Mouse (Mus musculus): ENCODE data around the gene Cdk1. TPM values are rescaled to one million over a fixed set of nuclear protein-coding genes. Genes with fewer than 3 reads are reported as not detected.

Gene Cdk1
- polyA plus RNA-seq, 1 experiment, result 147 TPM

DNA sequence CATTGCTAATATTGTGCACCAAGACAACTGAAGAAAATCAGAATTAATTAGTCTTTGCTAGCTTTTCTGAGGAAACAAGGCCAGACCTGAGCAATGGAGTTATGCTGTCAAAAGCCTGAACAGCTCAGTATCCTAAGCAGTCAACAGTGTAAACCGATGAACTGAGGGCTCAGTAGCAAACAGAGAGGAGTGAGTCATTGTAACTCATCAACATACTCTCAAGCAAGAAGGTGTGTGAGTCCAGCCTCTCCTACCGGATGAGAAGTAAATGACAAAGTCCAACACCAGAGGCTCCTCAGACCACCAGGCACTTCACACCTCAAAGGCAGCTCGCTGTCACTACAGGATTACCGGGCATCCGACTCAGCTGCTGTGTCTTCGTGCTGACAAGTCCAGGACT lies 12.7 kb downstream of the Cdk1 start:
- Histone ChIP-seq H3K27ac (ENCODE audit: control insufficient read depth, insufficient read depth, low read depth, low read length, poor library complexity) (no peak overlapping the region), H3K4me1 (ENCODE audit: control insufficient read depth, insufficient read depth, low read length) (no peaks in the 10 kb centered on the region), H3K4me3 (replicated peaks; ENCODE audit: control insufficient read depth, low read depth, low read length) (no peak overlapping the region)
- TF ChIP-seq CTCF (IDR thresholded peaks at IDR 0.05; ENCODE audit: control insufficient read depth, insufficient read depth, low read length) (no peak), POLR2A (IDR thresholded peaks at IDR 0.05; ENCODE audit: borderline replicate concordance, control insufficient read depth, low read depth, low read length) (no peak)
- WGBS, result 98% methylated on average over 6 of the region's 6 CpGs

- 86% methylated on average over 11 of the region's 11 CpGs for WGBS
- TF ChIP-seq CTCF (IDR thresholded peaks at IDR 0.05; ENCODE audit: control insufficient read depth, insufficient read depth, low read length), result no peak
- no peaks in the 10 kb centered on the region for H3K4me1 ChIP-seq (ENCODE audit: control insufficient read depth, insufficient read depth, low read length)
- H3K27ac ChIP-seq (ENCODE audit: control insufficient read depth, insufficient read depth, low read depth, low read length, poor library complexity), result no peak overlapping the region
- no peak overlapping the region for H3K4me3 ChIP-seq (replicated peaks; ENCODE audit: control insufficient read depth, low read depth, low read length)
Observed at GRCm38 (mm10) chr10:69336219-69336618, 16.5 kb downstream of the Cdk1 start.

DNA sequence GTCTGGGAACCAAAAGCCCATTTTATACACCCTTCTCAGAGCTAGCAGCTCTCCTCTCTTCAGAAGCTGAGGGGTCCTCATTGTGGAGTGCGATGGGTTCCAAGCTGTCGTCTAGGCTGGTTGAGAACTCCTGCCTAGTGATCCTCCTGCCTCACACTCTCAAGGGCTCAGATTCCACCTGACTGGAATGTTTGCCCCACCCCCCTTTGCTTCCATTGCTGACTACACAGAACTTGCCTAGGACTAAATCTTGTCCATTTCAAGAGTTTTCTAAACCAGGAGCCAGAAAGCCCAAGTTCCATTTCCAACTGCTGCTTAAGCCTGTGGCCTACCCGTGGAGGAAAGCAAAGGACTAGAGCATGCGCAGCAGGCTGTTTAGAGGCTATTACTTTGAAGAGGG lies 17.1 kb downstream of the Cdk1 start:
- 92% methylated on average over 4 of the region's 4 CpGs for WGBS
- no peak overlapping the region for H3K4me3 ChIP-seq (replicated peaks; ENCODE audit: control insufficient read depth, low read depth, low read length)
- no peaks in the 10 kb centered on the region for H3K4me1 ChIP-seq (ENCODE audit: control insufficient read depth, insufficient read depth, low read length)
- TF ChIP-seq POLR2A (IDR thresholded peaks at IDR 0.05; ENCODE audit: borderline replicate concordance, control insufficient read depth, low read depth, low read length) (no peak), CTCF (IDR thresholded peaks at IDR 0.05; ENCODE audit: control insufficient read depth, insufficient read depth, low read length) (no peak)
- no peak overlapping the region for H3K27ac ChIP-seq (ENCODE audit: control insufficient read depth, insufficient read depth, low read depth, low read length, poor library complexity)

DNA sequence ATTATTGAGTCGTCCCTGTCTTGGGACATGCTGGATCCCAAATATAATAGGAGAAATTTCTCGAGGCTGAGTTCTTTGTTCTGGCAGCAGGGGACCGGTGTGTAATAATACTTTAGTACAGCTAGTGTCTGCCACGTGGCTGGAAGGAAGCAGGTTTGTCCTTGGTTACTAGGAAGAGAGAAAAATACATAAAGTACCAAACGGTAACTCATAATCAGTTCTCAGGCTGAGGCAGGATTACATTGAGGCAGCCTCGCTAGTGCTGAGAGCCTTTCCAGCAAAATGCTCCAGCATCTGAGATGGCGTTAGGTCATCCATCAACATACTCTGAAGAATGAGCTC lies 17.6 kb downstream of the Cdk1 start:
- WGBS, result 88% methylated on average over 7 of the region's 7 CpGs
- Histone ChIP-seq H3K4me3 (replicated peaks; ENCODE audit: control insufficient read depth, low read depth, low read length) (no peak overlapping the region), H3K4me1 (ENCODE audit: control insufficient read depth, insufficient read depth, low read length) (no peaks in the 10 kb centered on the region), H3K27ac (ENCODE audit: control insufficient read depth, insufficient read depth, low read depth, low read length, poor library complexity) (no peak overlapping the region)
- no peak for TF ChIP-seq CTCF (IDR thresholded peaks at IDR 0.05; ENCODE audit: control insufficient read depth, insufficient read depth, low read length)
- no peak for TF ChIP-seq POLR2A (IDR thresholded peaks at IDR 0.05; ENCODE audit: borderline replicate concordance, control insufficient read depth, low read depth, low read length)

GRCm38 (mm10) chr10:69334271-69335194 lies 18.2 kb downstream of the Cdk1 start:
- H3K27ac ChIP-seq (ENCODE audit: control insufficient read depth, insufficient read depth, low read depth, low read length, poor library complexity), result no peak overlapping the region
- H3K4me1 ChIP-seq (ENCODE audit: control insufficient read depth, insufficient read depth, low read length), result no peaks in the 10 kb centered on the region
- no peak for TF ChIP-seq CTCF (IDR thresholded peaks at IDR 0.05; ENCODE audit: control insufficient read depth, insufficient read depth, low read length)
- no peak for TF ChIP-seq POLR2A (IDR thresholded peaks at IDR 0.05; ENCODE audit: borderline replicate concordance, control insufficient read depth, low read depth, low read length)
- 88% methylated on average over 16 of the region's 16 CpGs for WGBS
- no peak overlapping the region for H3K4me3 ChIP-seq (replicated peaks; ENCODE audit: control insufficient read depth, low read depth, low read length)

GRCm38 (mm10) chr10:69333212-69333611 lies 19.5 kb downstream of the Cdk1 start:
- no peak for TF ChIP-seq POLR2A (IDR thresholded peaks at IDR 0.05; ENCODE audit: borderline replicate concordance, control insufficient read depth, low read depth, low read length)
- no peak for TF ChIP-seq CTCF (IDR thresholded peaks at IDR 0.05; ENCODE audit: control insufficient read depth, insufficient read depth, low read length)
- H3K4me1 ChIP-seq (ENCODE audit: control insufficient read depth, insufficient read depth, low read length), result no peaks in the 10 kb centered on the region
- H3K4me3 ChIP-seq (replicated peaks; ENCODE audit: control insufficient read depth, low read depth, low read length), result no peak overlapping the region
- 92% methylated on average over 11 of the region's 11 CpGs for WGBS
- H3K27ac ChIP-seq (ENCODE audit: control insufficient read depth, insufficient read depth, low read depth, low read length, poor library complexity), result no peak overlapping the region

DNA sequence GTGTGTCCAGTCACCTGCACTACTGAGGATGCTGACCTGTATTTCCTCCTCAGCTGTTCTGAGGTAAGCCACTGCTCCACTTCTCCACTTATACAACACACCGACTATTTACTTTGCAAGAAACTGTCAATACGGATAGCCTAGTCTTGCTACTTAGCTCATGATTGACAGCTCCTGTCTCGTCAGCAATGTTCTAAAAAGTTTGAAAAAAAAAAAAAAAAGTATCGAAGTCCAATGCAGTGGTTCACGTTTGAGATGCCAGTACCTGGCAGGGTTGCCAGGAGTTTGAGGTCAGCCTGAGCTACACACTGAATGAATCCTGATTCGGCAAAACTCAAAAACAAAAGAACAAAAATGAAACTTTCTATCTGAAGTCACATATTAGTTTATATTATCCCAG lies 21.5 kb downstream of the Cdk1 start:
- Histone ChIP-seq H3K27ac (ENCODE audit: control insufficient read depth, insufficient read depth, low read depth, low read length, poor library complexity) (no peak overlapping the region), H3K4me1 (ENCODE audit: control insufficient read depth, insufficient read depth, low read length) (no peaks in the 10 kb centered on the region), H3K4me3 (replicated peaks; ENCODE audit: control insufficient read depth, low read depth, low read length) (no peak overlapping the region)
- WGBS, result 81% methylated on average over 6 of the region's 6 CpGs
- TF ChIP-seq POLR2A (IDR thresholded peaks at IDR 0.05; ENCODE audit: borderline replicate concordance, control insufficient read depth, low read depth, low read length) (no peak), CTCF (IDR thresholded peaks at IDR 0.05; ENCODE audit: control insufficient read depth, insufficient read depth, low read length) (no peak)

DNA sequence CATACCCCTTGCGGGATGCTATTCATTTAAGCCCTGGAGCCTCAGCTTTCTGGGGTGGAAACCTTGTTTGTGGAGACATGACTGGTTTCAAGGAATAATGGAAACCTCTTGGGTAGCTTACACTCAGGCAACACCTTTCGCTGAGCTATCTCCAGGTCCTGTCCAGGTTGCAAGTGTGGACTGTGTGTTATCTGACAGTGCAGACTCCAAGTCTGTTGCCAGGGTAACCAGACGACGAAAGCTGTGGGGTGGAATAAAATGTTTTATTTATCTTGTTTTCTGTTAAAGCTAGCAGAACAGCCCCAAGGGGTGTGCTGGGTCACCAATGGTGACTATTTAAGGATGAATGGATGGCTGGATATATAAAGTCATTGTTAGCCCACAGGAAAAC lies 24.1 kb downstream of the Cdk1 start:
- no peak overlapping the region for H3K27ac ChIP-seq (ENCODE audit: control insufficient read depth, insufficient read depth, low read depth, low read length, poor library complexity)
- WGBS, result 59% methylated on average over 4 of the region's 4 CpGs
- H3K4me1 ChIP-seq (ENCODE audit: control insufficient read depth, insufficient read depth, low read length), result no peaks in the 10 kb centered on the region
- H3K4me3 ChIP-seq (replicated peaks; ENCODE audit: control insufficient read depth, low read depth, low read length), result no peak overlapping the region
- no peak for TF ChIP-seq POLR2A (IDR thresholded peaks at IDR 0.05; ENCODE audit: borderline replicate concordance, control insufficient read depth, low read depth, low read length)
- no peak for TF ChIP-seq CTCF (IDR thresholded peaks at IDR 0.05; ENCODE audit: control insufficient read depth, insufficient read depth, low read length)
